Mouse (Mus musculus) cerebellum, postnatal 25 days (tissue): ENCODE measurements around the gene Lrrc8d.
A peak's percentile ranks its signal among the peaks of the same experiment; 100 is the strongest.

Experiments used
- DNase-seq, 2 experiments: peaks; one replicate each; pipeline ENCODE4 v3.0.0; 2021; ENCODE audit warnings: mixed read lengths in 2 of 2

The Lrrc8d gene

DNA sequence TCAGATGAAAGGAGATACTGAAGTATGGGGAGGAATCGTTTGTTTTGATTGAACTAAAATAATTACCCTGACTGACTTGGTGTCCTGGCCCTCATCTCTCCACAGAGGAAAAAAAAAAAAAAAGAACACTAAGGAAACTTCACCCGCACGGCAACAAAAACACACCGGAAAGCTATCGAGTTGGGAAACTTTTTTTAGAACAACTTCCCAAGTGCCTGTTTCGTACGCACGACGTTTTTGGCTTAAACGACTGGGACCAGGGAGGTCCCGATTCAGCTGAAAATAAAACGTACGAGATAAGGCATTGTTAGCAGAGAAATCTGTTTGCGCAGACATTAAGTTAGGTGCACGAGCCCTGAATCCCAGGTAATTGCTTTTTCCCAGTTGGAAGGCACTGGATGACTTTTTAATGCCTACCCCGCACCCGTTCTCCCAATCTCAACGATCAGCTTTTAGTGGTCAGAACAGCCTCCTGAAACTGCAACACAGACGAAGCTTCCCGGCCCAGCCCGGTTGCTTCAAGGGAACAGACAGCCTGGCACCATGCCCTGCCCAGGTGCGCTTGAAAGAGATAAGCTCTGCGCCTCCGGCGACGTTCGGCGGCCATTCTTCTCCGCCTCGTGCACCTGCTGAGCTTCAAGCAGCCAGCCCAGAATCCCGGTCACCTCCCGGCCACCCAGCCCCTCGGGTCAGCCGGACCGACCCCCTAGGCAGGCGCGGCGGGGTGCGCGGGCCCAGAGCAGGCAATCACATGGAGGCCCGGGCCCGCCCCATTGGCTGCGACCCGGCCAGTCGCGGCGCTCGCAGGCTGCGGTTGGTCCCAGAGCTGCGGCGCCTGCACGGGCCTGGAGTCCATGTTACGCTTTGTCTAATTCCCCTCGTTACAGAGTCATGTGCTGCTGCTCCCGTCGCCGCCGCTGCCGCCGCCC, at the start of gene Lrrc8d:
TSS of gene Lrrc8d (plus strand) at position 829 of the 929 bp plus-strand sequence.
- peak; percentile 92 for DNase-seq

DNA sequence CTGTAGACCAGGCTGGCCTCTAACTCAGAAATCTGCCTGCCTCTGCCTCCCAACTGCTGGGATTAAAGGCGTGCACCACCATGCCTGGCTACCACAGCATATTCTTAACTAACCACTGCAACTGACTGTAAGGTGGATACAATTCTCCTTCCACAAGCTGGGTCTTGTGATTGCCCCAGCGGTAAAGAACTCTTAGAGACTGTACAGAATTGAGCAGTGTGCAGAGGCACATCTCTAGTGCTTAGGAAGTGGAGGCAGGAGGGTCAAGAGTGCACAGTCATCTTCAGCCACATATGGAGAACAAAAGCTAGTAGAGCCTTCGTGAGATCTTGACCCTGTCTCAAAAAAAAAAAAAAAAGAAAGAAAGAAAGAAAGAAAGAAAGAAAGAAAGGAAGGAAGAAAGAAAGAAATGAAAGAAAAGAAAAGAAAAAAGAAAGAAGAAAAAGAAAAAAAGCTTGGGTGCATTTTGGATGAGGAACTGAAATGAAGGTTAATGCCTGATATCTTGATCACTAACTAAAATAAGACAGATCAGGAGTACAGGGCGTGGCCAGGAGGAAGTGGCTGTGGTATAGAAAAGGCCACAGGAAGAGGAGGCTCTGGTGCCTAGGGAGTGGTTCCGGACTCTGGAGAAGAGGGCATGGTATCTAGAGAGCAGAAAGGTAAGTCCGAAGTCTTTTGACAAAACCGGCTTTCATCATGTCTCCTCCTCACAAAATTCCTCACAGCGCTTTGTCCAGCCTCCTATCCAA, 48.9 kb upstream of the Lrrc8d start:
- DNase-seq = no peak

DNA sequence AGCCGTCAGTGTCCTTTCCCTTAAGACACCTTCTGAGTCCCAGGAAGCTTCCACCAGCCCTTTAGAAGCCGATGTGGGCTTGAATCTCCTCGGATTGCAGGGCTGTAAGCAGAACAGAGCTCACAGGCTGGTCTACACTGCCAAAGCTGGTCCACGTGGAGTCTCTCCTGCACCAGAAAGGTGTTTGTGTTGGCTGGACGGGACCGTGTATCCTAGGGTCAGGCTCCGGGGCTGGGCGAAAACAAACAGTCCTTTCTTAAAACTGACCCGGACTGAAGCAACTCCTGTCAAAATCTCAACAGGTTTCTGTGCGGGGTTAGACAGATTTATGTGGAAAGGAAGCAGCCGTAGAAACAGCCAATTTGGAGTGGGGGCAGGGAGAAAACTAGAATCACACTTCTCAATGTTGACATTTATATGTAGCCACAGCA, 48.2 kb upstream of the Lrrc8d start:
- no peak for DNase-seq

DNA sequence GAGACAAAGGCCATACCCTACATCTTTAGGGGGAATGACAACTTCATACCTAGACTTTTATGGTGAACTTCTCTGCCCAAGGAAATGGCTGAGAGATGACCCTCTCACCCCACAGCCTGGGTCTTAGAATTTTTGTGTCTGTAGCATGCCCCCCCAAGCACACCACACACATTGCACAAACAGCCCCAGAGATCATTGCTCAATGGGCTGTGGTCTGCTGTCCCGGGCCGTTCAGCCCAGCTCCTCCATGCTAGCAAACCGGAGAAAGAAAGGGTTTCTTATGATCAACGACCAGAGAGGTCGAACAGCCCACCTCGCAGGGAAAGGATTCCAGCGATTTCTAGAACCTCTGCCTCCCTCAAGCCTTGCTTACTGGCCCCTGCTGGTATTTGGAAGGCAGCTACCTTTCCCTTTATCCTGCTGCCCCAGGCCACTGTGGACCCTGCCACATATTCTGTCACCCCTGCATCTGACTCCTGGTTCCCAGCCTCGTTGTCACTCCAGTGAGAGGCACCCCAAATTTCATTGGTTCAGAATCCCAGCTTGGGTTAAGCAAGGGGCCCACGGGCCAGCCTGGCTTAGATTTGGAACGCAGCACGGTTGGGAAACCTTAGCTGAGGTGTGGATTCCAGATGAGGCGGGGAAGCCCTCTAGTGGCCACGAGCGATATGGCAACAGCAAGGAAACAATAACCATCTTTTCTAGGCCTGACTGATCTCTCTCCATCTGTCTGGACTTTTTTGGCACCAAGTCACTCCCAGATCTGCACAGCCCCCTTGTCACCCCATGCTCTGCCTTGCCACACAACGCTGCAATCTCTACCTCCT, 45.3 kb upstream of the Lrrc8d start:
- DNase-seq = peak; percentile 85 to 88

DNA sequence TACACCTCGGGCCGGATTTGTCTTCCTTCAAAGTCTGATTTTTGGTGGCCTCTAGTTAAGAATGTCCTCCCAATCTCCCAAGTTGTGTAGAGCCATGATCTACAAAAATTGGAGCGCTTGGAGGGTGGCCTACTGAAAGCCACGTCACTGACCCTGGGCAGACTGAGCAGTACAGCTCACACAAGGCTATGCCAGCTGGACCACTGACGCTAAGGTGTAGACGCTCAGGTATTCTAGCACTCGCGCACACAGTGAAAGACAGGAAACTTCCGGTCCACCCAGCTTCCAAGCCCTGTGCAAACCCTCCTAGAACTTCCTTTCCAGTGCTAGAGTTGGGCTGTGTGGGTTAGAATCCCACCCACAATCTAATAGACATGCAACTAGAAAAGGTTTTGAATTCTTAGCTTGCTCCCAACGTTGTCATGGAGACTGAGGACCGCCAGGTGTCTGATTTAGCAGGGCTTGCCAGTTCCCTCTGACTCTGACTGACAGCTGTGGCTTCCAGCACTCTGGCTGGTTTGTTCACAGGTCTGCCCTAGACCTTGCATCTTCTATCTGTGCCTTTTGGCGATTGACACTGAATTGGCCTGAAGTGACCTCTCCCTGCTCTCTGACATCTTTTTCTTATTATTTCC, 44.6 kb upstream of the Lrrc8d start:
- DNase-seq = no peak

DNA sequence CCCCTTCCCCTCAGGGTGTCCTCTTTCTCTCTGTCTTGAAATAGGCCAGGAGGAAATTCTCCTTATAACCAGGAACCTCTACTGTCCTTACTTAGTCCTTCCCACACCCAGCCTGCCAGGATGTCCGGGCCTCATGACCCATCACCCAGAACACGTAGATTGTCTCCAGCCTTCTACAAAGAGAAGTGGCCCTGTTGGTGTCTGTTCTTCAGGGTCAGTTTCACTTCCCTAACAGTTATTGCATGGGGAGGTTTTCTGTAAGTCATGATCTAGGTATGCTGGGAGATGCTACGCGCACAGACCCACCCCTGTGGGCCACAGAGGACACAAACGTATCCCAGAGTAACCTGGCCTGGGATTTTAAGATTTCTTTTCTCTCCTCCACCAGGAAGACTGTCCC, 37.9 kb upstream of the Lrrc8d start:
- no peak for DNase-seq

DNA sequence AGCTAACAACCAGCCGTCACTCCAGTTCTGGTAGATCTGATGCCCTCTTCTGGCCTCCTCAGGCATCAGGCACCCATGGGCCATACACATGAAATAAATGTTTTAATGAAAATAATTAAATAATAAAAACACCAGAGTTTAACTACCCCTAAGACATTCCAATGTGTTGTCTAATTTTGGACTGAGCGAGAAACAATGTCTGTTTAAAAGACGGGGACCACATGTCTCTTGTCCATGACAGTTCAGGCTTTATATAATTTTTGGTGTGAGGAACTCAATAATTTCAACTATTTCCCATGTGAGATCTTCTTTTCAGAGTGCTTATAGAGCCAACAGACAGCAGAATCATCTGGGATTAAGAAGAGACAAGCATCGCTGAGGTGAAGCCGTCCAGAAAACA, 32.8 kb upstream of the Lrrc8d start:
- no peak for DNase-seq

DNA sequence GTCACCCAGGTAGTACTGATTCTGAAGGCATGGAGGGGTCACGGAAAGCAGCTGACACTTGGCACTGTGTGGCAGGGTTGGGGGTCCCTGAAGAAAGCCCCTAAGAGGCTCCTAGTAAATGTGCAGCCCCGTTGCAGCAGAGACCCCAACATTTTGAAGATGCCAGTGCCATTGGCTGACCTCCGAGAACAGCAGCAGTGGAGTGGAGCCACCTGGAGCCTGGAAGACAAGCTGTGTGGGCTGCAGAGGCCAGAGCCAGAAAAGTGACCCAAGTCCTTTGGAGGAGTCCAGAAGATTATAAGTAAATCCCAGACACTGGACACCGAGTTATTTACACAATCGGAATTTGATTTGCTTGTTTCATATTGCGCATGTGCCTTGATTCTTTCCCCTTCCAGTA, 32.4 kb upstream of the Lrrc8d start:
- DNase-seq = no peak

DNA sequence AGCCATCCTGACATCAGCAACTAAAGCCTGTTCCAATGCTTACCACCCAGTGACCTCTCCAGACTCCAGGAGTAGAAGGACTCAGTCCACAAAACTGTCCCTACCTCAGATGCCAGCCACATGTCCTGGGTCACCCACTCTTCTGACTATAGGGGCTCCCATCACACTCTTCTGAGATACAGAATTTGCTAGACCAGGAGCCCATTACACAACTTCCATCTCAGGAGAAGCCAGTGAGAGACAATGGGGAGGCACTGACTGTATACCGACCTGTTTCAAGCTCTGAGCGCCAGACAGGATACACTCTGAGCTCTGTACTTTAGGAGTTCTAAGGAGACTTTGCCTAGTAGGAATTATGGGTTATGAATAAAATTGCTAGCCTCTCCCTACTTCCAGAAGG, 30.7 kb upstream of the Lrrc8d start:
- no peak for DNase-seq

DNA sequence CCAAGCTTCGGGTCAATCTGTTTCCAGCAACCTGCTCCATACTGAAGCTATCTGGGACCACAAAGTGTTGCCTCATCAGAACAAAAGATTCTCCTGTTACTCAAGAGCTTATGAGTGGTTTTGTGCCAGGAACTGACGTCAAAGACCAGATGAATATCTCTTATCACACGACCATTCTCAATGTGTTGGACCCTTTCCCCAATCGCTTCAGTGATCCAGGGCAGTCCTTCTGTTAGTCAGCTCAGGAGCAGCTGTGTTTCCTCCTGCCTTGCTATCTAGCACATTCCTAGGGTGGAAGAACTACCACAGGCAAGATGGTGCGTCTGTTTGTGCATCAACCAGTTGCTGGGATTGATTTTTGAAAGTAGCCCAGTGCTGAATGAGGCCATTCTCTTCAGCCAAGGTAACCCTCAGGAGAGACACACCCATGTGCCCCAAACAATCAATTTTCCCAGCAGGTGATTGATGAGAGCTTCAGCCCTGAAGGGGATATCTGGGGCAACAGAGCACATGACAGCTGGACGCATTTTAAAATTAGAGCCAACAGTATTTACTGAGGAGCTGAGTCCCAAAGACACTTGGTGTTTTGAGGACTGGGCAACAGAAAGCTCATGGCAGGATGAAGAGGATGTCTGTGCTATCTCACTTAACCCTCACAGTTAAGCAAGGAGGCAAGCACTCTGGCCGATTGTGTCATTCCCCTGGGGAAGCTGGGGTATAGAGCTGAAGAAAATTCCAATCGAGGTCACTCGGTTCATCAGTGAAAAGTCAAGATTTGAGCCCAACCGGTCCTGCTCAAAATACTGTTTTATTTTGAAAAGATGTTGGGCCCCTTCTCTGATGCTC, 30.0 kb upstream of the Lrrc8d start:
- DNase-seq = no peak

DNA sequence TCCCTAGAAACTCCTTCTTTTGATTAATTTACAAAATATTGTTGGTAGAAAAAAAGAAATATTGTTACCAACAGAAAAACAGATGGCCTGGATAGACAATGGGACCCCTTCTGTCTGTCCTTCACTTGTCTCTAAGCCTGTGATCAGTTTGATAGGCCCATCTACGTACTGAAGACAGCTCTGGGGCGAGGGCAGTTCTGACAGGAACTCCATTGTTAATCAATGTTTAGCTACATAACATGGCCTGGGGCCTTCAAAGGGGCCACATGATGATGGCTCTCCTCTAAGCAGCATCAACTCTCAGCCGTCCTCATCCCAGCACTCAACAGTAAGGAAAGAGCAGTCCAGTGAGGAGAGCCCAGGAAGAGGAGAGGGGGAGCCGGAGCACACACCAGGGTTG, 27.4 kb upstream of the Lrrc8d start:
- DNase-seq = no peak

DNA sequence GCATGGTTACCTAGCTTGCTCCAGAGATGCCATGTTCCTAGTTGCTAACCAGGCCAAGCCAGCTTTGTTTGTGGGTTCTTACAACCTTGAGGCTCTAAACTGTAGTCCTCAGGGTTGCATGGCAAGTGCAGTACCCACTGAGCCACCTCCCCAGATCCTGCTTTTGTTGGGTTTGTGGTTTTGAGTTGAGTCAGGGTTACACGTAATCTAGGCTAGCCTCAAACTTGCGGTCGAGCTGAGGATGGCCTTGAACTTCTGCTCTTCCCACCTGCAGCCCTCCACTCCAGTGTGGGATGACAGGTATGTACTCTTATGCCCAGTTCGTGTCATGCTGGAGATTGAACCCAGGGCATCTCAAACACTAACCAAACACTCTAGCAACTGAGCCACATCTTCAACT, 24.3 kb upstream of the Lrrc8d start:
- no peak for DNase-seq

DNA sequence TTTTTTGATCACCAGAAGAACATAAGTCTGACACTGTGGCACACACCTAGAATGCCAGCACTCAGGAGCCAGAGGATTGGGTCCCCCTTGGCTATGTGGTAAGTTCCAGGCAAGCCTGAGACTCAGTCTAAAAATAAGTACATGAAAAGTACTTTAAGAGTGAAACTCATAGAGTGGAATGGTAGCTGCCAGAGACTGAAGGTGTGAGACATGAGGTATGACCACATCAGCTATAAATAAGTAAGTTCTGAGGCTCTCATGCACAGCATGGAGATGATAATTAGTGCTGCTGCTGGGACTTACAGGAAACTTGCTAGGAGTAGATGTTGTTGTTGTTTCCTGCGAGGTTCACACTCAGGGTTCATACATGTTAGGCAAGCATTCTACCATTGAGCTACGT, 22.7 kb upstream of the Lrrc8d start:
- DNase-seq = no peak

DNA sequence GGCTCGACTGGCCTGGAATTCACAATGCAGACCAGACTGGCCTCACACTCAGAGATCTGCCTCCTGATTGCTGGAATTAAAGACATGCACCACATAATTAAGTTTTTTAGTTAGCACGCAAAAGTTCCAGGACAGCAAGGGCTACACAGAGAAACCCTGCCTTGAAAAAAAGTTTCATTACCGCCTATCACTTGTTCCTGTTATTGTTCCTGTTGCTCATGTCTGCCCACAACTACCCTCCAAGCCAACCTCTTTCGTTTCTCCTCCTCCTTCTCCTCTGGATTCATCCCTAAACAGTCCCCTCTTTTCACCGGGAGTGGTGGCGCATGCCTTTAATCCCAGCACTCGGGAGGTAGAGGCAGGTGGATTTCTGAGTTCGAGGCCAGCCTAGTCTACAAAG, 21.5 kb upstream of the Lrrc8d start:
- DNase-seq = no peak

DNA sequence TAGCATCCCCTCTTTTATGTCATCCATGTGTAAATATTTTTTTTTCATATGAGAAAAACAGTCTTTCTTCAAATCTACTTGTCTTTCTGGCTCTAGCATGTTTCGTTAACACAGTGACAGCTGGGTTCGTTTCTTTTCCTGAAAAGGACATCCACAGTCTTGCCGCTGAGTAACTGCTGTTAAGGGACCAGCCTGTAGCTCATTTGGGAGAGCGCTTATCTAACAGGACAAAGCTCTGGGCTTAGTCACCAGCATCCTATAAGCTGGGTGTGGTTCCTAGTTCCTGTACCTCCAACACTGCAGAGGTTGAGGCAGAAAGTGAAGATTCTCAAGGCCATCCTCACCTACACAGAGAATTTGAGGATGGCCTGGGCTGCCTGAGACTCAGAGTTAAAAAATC, 20.5 kb upstream of the Lrrc8d start:
- DNase-seq = no peak

DNA sequence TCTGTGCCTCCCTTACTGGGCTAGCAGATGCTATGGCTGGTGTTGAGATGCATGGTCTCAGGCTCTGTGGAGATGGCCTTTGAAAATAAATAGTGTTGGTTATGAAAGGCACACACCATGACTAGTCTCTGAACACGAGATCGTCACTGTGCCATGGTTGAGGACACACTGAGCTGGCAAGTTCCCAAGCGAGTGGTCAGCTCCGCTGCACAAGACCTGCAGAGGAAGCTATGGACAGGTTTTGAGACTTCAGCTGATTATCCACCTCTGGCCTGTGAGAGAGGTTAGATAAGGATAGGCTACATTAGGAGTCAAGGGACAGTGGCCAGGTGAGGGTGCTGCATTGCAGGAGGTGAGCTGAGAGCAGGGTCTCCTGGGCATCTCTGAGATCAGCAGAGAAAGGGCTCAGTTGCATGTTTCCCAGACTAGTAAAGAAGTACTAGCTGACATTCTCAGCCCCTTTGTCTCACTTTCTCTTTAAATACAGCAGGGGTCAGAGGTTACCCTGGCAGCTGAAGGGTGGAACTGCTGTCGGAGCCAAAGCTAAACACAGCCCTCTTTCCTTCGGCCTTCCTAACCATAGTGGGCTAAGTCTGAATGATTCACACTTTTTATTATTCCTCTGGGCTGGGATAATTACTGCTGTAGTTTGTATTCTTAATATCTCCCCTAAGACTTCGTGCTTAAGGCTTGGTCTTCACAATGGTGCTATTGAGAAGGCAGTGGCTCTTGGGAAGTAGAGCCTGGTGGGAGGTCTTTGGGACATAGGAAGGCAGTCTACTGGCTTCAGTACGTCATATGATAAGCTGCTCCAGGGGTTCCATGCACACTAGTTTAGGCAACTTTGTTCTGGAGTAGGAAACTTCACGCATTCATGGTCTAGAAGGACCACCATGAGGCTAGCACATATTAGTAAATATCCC, 19.6 kb upstream of the Lrrc8d start:
- no peak for DNase-seq

DNA sequence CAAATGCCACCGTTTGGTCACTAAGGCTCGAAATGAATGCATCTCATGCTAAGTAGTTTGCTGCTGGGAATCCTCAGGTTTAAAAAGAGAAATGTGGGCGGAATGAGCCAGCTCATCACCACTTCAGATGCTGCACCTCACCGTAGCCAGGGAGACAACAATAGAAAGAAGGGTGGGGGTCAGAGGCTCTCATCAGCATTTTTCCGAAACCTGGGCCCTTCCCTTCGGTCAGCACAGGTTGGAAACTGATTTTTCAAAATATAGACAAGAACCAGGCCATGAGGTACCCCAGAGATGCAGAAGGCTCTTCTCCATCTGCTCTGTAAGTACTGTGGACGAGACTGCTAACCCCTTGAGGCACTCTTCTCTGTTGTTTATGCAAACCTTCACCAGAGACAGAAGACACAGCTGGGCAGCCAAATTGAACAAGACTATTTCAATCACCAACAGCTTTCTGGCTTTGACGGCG, 17.6 kb upstream of the Lrrc8d start:
- no peak for DNase-seq

DNA sequence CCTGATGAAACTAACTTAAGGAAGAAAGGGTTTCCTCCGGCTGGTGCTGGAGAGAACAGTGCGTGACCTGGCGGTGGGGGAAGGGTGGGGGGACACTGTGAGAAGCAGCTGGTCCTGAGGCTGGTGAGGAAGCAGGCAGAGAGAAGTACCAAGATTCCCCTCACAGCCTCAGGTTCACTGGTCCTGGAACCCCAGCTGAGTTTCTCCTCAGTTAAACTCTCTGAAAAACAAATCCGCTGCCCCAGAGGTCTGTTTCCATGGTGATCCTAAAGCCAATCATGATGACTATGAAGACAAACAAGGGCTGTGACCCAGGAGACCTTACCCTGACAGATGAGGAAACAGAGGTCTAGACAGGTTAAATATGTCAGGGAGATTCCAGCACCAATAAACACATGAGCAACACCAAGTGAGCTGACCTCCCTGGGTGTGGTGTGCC, 15.8 kb upstream of the Lrrc8d start:
- DNase-seq = no peak

DNA sequence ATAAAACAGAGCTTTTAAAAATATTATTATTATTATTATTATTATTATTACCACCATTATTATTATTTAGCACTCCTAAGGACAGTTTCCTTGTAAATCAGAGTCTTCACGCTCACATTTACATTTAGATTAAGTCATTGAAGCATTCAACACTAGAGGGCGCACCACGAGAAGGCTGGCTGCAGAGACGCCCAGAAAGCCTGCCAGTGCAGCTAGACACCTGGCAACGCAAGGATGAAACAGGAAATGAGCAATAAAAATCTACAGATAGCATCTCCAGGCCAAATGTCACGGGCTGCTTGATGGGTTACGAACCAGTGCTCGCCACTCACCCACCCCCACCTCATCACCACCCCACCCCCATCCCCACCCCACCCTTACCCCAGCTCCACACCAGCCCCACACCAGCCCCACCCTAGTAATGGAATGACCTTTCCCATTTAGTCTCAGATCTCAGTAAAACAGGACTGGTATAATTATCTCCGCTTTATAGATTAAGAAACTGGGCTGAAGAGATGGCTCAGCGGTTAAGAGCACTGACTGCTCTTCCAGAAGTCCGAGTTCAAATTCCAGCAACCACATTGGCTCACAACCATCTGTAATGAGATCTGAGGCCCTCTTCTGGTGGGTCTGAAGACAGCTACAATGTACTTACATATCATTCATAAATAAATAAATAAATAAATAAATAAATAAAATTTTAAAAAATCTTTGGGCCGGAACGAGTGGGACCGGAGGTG, 14.7 kb upstream of the Lrrc8d start:
- peak; percentile 77 to 88 for DNase-seq
